Mouse (Mus musculus) C2C12 (cell line): ENCODE measurements around the gene Stk39. TPM values are rescaled to one million over a fixed set of nuclear protein-coding genes. Genes with fewer than 3 reads are reported as not detected.

ENCODE experiments used
- H3K27me3 ChIP-seq: one replicate; pipeline ENCODE4 v1.6.1; 2011; ENCODE audit not compliant: control insufficient read depth, insufficient read depth, insufficient read length
- H3K36me3 ChIP-seq: one replicate; pipeline ENCODE4 v1.6.1; 2011; ENCODE audit not compliant: control insufficient read depth, insufficient read depth
- H3K4me3 ChIP-seq: one replicate; pipeline ENCODE4 v1.5.1; 2011; ENCODE audit warnings: mild to moderate bottlenecking, control low read depth; ENCODE audit not compliant: poor library complexity, insufficient read depth, severe bottlenecking
- H3K79me2 ChIP-seq: one replicate; pipeline ENCODE4 v1.6.1; 2011; ENCODE audit not compliant: control insufficient read depth, insufficient read depth
- H3K79me3 ChIP-seq: one replicate; pipeline ENCODE4 v1.6.1; 2011; ENCODE audit warnings: low read depth, control low read depth
- H3ac ChIP-seq: one replicate; pipeline ENCODE3; 2011; ENCODE audit warnings: low read depth; ENCODE audit not compliant: control insufficient read depth, insufficient read length
- CEBPB ChIP-seq: IDR thresholded peaks from one replicate; pipeline ENCODE4 v1.6.1; 2011; ENCODE audit warnings: low read depth, mild to moderate bottlenecking, control low read depth, moderate library complexity
- CTCF ChIP-seq: IDR thresholded peaks from one replicate; pipeline ENCODE4 v1.5.1; 2011; ENCODE audit not compliant: control insufficient read depth, insufficient read depth, insufficient read length
- FOSL1 ChIP-seq: IDR thresholded peaks from one replicate; pipeline ENCODE4 v1.8.0; 2011; ENCODE audit warnings: mild to moderate bottlenecking, low read length; ENCODE audit not compliant: poor library complexity, insufficient read depth, severe bottlenecking
- MAX ChIP-seq: IDR thresholded peaks from one replicate; pipeline ENCODE4 v1.6.1; 2011; ENCODE audit warnings: mild to moderate bottlenecking, control low read depth
- MYOD1 ChIP-seq: IDR thresholded peaks from one replicate; pipeline ENCODE4 v1.6.1; 2011; ENCODE audit warnings: low read depth; ENCODE audit not compliant: control insufficient read depth, insufficient read length
- MYOG ChIP-seq: IDR thresholded peaks from one replicate; pipeline ENCODE4 v1.6.1; 2011; ENCODE audit not compliant: control insufficient read depth, insufficient read length; ENCODE audit errors: extremely low read depth
- USF1 ChIP-seq: IDR thresholded peaks from one replicate; pipeline ENCODE4 v1.6.1; 2011; ENCODE audit warnings: low read depth, mild to moderate bottlenecking, control low read depth, moderate library complexity
- polyA plus RNA-seq: library from polyadenylated mRNA; unstranded; fragments of >200 nt; fragmentation: generic; extraction: Trizol; gene quantifications from one replicate; pipeline ENCODE4 v1.2.1, GENCODE M21; 2012; ENCODE audit warnings: missing spikeins

Stk39 gene
- polyA plus RNA-seq, 1 experiment: 11.3 TPM

GRCm38 (mm10) chr2:68426977-68427577 is 45.0 kb downstream of the Stk39 start:
- Histone ChIP-seq H3K36me3 (no peaks in the 10 kb centered on the region), H3K79me2 (no peaks in the 10 kb centered on the region), H3ac (no peak overlapping the region), H3K4me3 (no peak overlapping the region), H3K27me3 (no peaks in the 10 kb centered on the region), H3K79me3 (peaks cover 1% of the 10 kb centered on the region)
- TF ChIP-seq USF1 (no peak), MAX (no peak), CTCF (no peak)

- no peaks in the 10 kb centered on the region for H3K27me3 ChIP-seq
- TF ChIP-seq CEBPB: no peak
- TF ChIP-seq FOSL1: no peak
- TF ChIP-seq MYOG: no peak
- no peak for TF ChIP-seq CTCF
- no peak for TF ChIP-seq MYOD1
- no peak for TF ChIP-seq MAX
- TF ChIP-seq USF1: no peak
- no peaks in the 10 kb centered on the region for H3K36me3 ChIP-seq
- H3K79me2 ChIP-seq: no peaks in the 10 kb centered on the region
- H3K4me3 ChIP-seq: no peak overlapping the region
- H3ac ChIP-seq: no peak overlapping the region
- H3K79me3 ChIP-seq: peaks cover 1% of the 10 kb centered on the region
Observed at GRCm38 (mm10) chr2:68426074-68426473, 46.0 kb downstream of the Stk39 start.

GRCm38 (mm10) chr2:68421002-68421401 is 51.1 kb downstream of the Stk39 start:
- TF ChIP-seq CEBPB (no peak), FOSL1 (no peak), MAX (no peak), CTCF (no peak), MYOD1 (no peak), MYOG (no peak), USF1 (no peak)
- Histone ChIP-seq H3ac (no peak overlapping the region), H3K79me3 (peaks cover 1% of the 10 kb centered on the region), H3K27me3 (no peaks in the 10 kb centered on the region), H3K36me3 (no peaks in the 10 kb centered on the region), H3K79me2 (no peaks in the 10 kb centered on the region), H3K4me3 (no peak overlapping the region)

- Histone ChIP-seq H3K27me3 (no peaks in the 10 kb centered on the region), H3K79me3 (peaks cover 1% of the 10 kb centered on the region)
- TF ChIP-seq USF1 (no peak), CEBPB (no peak), CTCF (no peak), MYOD1 (no peak), MYOG (no peak), FOSL1 (no peak), MAX (no peak)
Observed at GRCm38 (mm10) chr2:68420223-68420622, 51.8 kb downstream of the Stk39 start.

GRCm38 (mm10) chr2:68419746-68420145 is 52.3 kb downstream of the Stk39 start:
- H3K4me3 ChIP-seq: no peak overlapping the region
- no peaks in the 10 kb centered on the region for H3K79me2 ChIP-seq
- TF ChIP-seq CTCF: no peak
- TF ChIP-seq USF1: no peak
- TF ChIP-seq MYOG: no peak
- TF ChIP-seq MYOD1: no peak
- no peak for TF ChIP-seq FOSL1
- no peak for TF ChIP-seq CEBPB
- TF ChIP-seq MAX: no peak
- no peaks in the 10 kb centered on the region for H3K27me3 ChIP-seq
- no peaks in the 10 kb centered on the region for H3K36me3 ChIP-seq
- H3K79me3 ChIP-seq: peaks cover 1% of the 10 kb centered on the region
- no peak overlapping the region for H3ac ChIP-seq

More at GRCm38 (mm10) chr2:68420223-68420622, 51.8 kb downstream of the Stk39 start:
- no peaks in the 10 kb centered on the region for H3K36me3 ChIP-seq
- H3ac ChIP-seq: no peak overlapping the region
- H3K79me2 ChIP-seq: no peaks in the 10 kb centered on the region
- no peak overlapping the region for H3K4me3 ChIP-seq

- H3K79me2 ChIP-seq: no peaks in the 10 kb centered on the region
- H3K27me3 ChIP-seq: no peaks in the 10 kb centered on the region
- H3K4me3 ChIP-seq: no peak overlapping the region
- H3K36me3 ChIP-seq: no peaks in the 10 kb centered on the region
- no peaks in the 10 kb centered on the region for H3K79me3 ChIP-seq
- H3ac ChIP-seq: no peak overlapping the region
- no peak for TF ChIP-seq MYOD1
- no peak for TF ChIP-seq MAX
Observed at GRCm38 (mm10) chr2:68419165-68419564, 52.9 kb downstream of the Stk39 start.
